Mouse (Mus musculus) thymus, postnatal 36 days (tissue): ENCODE measurements around the gene 4930535I16Rik.
A peak's percentile ranks its signal among the peaks of the same experiment; 100 is the strongest.

Experiments used
- DNase-seq, 2 experiments: peaks; one replicate each; pipeline ENCODE4 v3.0.0; 2022; ENCODE audit warnings: mixed read lengths in 2 of 2

4930535I16Rik gene

DNA sequence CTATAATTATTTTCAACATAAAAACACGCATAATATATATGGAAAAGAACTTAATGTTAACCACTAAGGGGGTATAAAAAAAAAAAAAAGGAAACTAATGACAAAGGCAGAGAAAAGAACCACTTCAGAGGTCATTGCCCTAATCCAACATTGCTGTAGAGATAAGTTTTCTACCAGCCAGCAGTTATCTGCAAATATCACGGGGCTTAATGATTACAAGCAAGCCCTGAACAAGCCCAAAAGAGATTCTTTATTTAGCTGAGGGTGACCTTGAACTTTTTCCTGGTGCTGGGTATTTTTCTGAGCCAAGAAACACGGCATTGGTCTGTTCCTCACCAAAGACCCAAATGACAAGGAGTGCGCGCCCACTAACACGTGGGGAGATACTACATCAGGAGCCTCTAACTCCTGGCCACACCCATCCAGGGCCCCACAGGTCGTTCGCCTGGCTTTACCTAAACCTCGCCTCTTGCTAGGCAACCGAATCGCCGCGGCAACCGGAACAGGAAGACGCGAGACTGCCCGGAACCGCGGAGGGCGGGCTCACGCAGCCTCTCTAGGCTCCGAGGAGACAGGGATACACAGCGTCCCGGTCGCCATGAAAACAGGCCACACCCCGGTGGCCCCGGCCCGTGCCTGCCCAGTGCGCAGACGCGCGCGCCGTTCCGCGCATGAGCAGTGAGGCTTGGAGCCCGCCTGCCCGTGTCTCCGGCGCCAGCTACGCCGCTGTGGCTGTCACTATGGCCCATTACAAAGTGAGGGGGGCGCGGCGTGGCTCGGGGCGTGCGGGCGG, 13.3 kb downstream of the 4930535I16Rik start, which contains the start of gene Mycbp:
Gene Mycbp, plus strand, starts transcription at position 500 of the 793 bp plus-strand sequence.
- DNase-seq: peak; percentile 99

DNA sequence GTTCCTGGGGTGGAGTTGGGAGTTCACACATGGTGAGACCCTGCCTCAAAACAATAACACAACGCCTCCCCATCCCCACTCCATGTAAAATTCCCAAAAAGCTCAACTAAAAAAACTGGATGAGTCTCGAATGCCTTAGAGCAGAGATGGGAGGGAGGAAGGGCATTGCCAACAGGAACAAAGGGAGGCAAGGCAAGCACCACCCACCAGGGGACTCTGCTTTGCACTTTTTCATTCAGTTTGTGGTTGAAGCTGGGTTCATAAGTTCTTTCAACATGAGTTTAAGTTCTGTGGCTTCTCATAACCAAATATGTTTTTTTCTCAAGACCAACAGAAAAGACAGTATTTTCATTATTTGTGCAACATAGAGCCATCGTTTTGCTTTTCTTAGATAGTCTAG, 14.4 kb downstream of the 4930535I16Rik start:
- DNase-seq: no peak

DNA sequence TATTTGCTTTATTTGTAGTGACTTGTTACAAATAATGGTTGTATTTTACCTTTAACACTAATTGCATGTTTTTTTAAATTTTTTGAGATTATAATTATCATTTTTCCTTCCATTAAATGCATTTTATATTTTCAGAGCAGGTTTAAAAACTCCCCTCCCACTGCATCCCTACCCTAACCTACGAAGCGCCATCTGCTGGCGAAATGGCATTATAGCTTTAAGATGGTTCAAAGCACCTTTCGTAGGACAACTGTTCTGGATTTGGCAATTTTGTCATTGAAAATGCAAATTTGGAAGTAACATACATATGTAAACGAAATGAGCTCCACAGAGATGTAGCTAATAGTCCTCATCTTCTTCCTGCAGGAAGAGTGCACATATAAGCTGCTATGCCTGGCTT, 19.1 kb downstream of the 4930535I16Rik start:
- peak in 1 of 2 experiments; percentile 18 for DNase-seq

DNA sequence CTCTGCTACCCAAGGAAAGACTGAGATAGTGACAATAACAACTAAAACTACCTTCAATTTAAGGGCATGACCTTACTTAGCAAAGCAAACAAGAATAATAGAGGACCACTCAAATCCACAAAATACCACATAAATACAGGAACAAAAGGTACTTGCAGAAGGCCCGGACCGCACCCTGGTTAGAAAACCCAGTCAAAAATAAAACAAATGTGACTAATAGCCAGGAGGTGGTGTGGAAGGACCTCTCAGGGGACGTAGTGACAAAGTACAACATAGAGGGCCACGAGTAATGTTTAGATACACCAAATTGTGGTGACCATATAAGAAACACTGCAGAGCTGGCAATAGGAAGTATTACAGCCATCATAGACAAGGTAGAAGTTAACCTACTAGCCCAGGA, 23.5 kb downstream of the 4930535I16Rik start:
- no peak for DNase-seq

DNA sequence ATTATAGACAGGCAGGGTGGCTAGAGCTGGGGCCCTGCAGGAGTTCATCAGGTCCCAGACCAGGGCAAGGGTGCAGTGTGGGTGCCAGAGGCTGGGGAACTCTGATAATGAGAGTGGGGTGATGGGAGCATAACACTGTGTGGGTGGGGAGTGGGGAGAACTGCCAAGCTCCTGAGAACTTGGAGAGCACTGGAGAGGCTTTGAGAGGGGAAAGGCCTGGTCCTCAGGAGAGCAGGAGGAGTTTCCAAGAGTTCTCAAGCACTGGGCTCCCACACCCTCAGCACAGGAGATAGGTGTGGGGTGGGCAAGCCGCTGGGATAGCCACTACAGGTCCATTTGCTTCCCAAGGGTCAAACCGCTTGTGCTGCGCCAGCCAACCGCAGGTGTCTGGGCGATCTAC, 24.1 kb downstream of the 4930535I16Rik start:
- no peak for DNase-seq
